Mouse (Mus musculus): ENCODE measurements around the gene Wfikkn2. TPM values are rescaled to one million over a fixed set of nuclear protein-coding genes. Genes with fewer than 3 reads are reported as not detected.

The Wfikkn2 gene
- polyA plus RNA-seq, 1 experiment from 2014 or later, result 13.5 TPM

DNA sequence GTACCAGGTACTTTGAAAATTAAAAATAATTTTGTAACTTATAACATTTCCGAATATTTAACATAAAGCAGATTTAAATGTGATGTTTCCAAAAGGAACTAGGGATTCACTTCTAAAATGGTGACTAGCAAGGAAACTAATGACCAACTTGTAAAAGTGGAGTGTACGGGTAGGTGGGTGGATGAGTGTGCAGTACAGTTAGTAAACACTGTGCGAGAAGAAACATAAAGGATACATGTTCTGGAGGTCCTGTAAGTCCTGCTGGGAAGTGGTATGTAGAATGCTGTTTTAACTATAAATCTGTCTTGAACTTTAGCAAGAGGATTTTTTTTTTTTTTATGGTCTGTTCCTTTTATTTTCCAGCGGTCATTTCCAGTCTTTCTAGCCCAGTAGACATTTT lies 32.8 kb downstream of the Wfikkn2 start:
- Histone ChIP-seq H3K36me3 (peaks cover 15% of the 10 kb centered on the region), H3K27ac (no peak overlapping the region), H3K4me3 (peak overlapping the region; percentile 89), H3K27me3 (no peaks in the 10 kb centered on the region), H3K4me2 (peak overlapping the region; percentile 57), H3K9me3 (no peaks in the 10 kb centered on the region), H3K4me1 (peaks cover 13% of the 10 kb centered on the region), H3K9ac (no peak overlapping the region)
- WGBS, result 49% methylated on average over 4 of the region's 4 CpGs
- ATAC-seq (ENCODE audit: insufficient number of reproducible peaks, low FRiP score, low TSS enrichment, low read depth), result no peak

DNA sequence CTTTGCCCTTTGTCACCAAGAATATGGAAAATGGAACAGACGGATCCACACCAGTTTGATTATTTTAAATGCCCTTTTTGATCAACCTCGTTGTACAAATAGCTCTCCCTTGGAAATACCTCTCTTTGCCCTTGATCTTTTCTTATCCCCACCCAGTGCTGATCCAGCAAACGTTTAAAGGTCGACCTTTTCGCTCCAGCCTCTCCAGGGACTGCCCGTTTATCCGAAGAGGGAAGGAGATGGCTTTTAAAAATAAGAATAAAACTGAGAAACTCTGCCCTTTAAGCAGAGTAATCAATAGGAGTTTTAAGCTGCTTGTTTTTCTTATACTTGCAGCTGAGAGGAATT lies 33.3 kb downstream of the Wfikkn2 start:
- Histone ChIP-seq H3K36me3 (peaks cover 15% of the 10 kb centered on the region), H3K4me1 (peaks cover 13% of the 10 kb centered on the region), H3K27ac (peak overlapping the region; percentile 78), H3K4me3 (peak overlapping the region; percentile 89), H3K27me3 (no peaks in the 10 kb centered on the region), H3K9ac (peak overlapping the region; percentile 97; the same call in 1 of the 2 replicates), H3K4me2 (peak overlapping the region; percentile 57), H3K9me3 (no peaks in the 10 kb centered on the region)
- no peak for ATAC-seq (ENCODE audit: insufficient number of reproducible peaks, low FRiP score, low TSS enrichment, low read depth)
- under 1% methylated on average over 7 of the region's 7 CpGs for WGBS

DNA sequence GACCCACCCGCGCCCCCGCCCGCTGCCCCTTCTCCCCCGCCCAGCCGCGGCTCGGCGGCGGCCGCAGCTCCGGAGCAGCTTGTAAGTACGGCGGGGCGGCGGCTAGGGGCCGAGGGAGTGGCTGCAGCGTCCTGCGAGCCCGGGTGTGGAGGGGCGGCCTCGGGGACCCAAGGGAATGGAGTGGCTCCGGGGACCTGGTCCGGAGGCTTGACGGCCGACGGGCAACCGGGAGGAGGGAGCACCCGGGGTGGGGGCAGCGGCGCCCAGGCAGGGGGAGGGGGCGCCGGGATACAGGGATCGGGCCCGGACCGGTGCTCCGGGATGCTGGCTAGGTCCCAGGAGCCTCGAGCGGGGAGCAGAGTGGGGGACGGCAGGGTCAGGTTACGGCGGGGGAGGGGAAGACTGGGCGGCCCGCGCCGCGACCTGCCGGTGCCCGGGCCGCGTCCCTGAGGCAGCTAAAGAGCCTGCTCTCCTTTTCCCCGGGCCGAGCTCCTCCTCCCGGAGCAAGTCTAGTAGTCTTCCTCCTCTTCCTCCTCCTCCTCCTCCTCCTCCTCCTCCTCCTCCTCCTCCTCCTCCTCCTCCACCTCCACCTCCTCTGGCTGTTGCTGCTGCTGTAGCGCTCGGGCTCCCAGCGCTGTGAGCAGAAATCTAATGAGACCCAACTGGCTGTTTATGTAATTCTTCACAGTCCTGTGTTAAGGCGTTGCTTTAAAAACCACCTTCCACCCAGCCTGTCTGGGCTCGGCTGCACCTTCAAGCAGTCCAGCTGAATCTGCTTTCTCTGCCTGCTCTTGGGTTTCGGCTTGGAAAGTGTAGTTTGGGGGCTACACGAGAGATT lies 33.9 kb downstream of the Wfikkn2 start:
- H3K9ac ChIP-seq, result peak overlapping the region; percentile 97
- H3K4me1 ChIP-seq, result peaks cover 13% of the 10 kb centered on the region
- peak overlapping the region; percentile 89 for H3K4me3 ChIP-seq
- peak overlapping the region; percentile 96 for H3K27ac ChIP-seq
- H3K9me3 ChIP-seq, result no peaks in the 10 kb centered on the region
- whole genome bisulfite sequencing, result 0% methylated on average over 47 of the region's 61 CpGs
- H3K36me3 ChIP-seq, result peaks cover 15% of the 10 kb centered on the region
- no peaks in the 10 kb centered on the region for H3K27me3 ChIP-seq
- peak overlapping the region; percentile 57 for H3K4me2 ChIP-seq
- peak; percentile 1; the same call in 1 of the 2 replicates for ATAC-seq (ENCODE audit: insufficient number of reproducible peaks, low FRiP score, low TSS enrichment, low read depth)

DNA sequence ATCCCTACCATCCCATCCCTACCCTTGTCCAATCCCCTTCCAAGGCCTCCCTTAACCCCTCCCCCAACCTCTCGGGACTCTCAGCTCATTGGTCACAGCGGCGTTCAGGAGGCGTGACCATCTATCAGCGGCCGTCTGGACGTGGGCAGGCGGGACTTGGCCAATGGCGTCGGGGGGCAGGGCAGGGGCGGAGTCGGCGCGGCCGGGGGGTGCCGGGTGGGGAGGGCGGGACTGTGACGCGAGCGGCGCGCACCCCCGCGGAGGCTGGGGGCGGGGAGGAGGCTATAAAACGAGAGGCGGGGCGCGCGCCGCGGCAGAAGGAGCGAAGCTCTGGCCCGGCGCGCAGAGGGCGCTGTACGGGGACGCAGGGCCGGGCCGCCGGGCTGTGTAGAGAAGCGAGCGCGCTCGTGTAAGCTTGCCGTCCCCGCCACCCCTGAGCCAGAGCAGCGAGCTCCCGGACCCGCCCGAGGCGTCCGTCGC lies 34.6 kb downstream of the Wfikkn2 start, which contains the start of gene Tob1:
TSS of gene Tob1 (plus strand) at position 331 of the 480 bp plus-strand sequence.
- peak; percentile 97 for ATAC-seq (ENCODE audit: insufficient number of reproducible peaks, low FRiP score, low TSS enrichment, low read depth)
- peaks cover 15% of the 10 kb centered on the region for H3K36me3 ChIP-seq
- H3K4me2 ChIP-seq, result peak within 1 kb of the TSS; percentile 88
- H3K4me3 ChIP-seq, result peak within 1 kb of the TSS; percentile 89
- H3K27ac ChIP-seq, result peak within 1 kb of the TSS; percentile 99
- H3K27me3 ChIP-seq, result no peaks in the 10 kb centered on the region
- H3K4me1 ChIP-seq, result peaks cover 13% of the 10 kb centered on the region
- peak within 1 kb of the TSS; percentile 97 for H3K9ac ChIP-seq
- H3K9me3 ChIP-seq, result no peaks in the 10 kb centered on the region
- under 1% methylated on average over 54 of the region's 55 CpGs for WGBS

DNA sequence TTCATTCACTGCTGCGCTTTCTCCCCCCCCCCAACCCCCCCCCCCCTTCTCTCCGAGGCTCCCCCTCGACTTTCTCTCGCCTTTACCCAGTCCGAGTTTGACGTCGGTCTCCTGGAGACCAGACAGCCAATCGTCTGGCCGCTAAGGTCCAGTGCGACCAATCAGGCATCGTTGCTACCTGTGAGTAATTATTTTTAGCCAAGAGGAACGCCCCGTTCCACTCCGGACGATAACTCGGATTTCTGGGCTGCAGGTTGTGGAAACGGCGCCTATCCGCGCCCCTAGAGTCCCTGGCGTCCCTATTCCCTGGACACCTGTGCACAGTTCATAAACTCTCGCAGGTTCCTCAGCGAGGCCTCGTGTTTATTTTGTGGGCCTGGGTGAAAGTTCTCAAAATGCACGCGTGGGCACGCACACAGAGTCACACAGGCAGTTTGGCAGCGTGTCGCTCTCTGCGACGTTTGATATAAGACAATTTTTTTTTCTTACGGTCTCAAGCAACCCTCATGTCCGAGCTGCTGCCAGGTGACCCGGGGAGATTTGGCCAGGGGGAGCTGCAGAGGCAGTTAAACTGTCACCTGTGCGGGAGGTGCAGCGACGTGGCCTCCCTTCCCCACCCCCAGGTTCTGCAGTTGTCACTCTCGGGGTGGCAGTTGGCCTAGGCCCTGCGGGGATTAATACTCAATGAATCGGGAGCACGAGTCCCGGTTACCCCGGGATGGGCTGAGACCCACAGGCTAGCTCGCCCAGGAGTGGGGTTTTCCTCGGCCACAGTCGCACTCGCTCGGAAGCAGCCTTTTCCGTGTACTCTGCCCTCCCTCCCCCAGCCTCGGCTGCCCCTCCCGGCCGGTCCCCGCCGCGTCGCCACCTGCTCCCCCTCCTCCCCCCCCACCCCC lies 35.4 kb downstream of the Wfikkn2 start:
- H3K4me3 ChIP-seq, result peak overlapping the region; percentile 50
- WGBS, result under 1% methylated on average over 44 of the region's 56 CpGs
- H3K9me3 ChIP-seq, result no peaks in the 10 kb centered on the region
- peak overlapping the region; percentile 37 for H3K9ac ChIP-seq
- peak overlapping the region; percentile 88 for H3K4me2 ChIP-seq
- H3K36me3 ChIP-seq, result peaks cover 12% of the 10 kb centered on the region
- ATAC-seq (ENCODE audit: insufficient number of reproducible peaks, low FRiP score, low TSS enrichment, low read depth), result peak; percentile 81
- peak overlapping the region; percentile 99 for H3K27ac ChIP-seq
- H3K4me1 ChIP-seq, result peaks cover 16% of the 10 kb centered on the region
- H3K27me3 ChIP-seq, result no peaks in the 10 kb centered on the region

DNA sequence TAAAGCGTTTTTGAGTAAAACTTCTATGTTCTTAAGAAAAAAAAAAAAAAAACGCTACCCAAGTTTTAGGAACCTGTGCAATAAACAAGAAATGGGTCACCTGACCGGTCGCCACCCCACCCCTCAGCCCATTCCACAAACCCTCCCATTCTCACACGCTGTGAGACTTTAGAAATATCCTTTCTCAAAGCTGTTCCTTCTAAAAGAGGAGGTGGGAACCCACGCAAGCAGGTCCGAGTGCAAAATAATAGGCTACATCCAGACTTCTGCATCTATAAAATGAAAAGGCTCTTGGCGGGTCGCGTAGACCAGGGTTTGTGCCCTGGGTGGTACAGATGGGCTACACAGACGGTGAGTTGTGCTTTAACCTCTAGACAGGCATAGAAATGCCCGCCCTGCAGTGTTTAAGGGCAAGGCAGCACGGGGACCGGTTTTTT lies 36.1 kb downstream of the Wfikkn2 start:
- Histone ChIP-seq H3K27me3 (no peaks in the 10 kb centered on the region), H3K27ac (peak overlapping the region; percentile 97), H3K36me3 (peaks cover 11% of the 10 kb centered on the region), H3K9me3 (no peaks in the 10 kb centered on the region), H3K9ac (peak overlapping the region; percentile 24; the same call in 1 of the 2 replicates), H3K4me3 (peak overlapping the region; percentile 50), H3K4me2 (peak overlapping the region; percentile 88), H3K4me1 (peaks cover 16% of the 10 kb centered on the region)
- ATAC-seq (ENCODE audit: insufficient number of reproducible peaks, low FRiP score, low TSS enrichment, low read depth), result no peak
- 1% methylated on average over 14 of the region's 14 CpGs for WGBS

DNA sequence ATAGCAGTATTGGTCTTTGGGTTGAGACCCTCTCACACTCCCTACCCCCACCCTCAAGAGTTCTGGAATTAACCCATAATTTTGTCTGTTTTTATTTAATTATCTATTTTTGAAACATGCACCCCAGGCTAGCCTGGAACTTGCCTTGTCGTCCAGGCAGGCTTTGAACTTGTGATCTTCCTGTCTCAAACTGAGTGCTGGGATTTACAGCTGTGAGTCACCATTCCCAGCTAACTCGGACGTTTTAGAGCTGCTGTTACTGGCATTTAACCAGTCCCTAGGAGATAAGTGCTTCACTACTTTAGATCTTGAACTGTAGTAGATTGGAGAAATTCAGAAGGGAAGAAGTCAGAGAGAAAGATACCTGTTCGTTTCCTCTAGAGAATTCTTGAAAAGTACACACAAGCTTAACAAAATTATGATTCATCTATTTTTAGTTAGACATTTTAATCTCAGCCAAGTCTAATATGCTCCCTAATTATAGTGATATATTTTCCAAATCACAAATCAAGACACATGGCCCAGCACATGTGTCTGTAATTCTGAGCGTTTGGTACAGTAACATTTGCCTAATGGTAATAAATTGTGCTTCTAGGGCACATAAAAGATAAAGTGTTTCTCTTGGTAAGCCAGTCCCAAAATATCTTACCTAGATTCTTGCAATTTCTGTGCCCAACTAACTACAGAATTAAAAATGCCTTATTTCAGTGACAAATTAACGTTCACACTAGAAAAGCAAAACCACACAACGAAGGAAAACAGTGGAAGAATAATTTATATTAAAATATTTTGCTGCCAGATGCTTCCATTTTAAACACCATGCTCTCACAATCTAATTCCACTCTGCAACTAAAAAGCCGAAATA lies 36.8 kb downstream of the Wfikkn2 start:
- Histone ChIP-seq H3K36me3 (peaks cover 6% of the 10 kb centered on the region), H3K4me1 (peaks cover 11% of the 10 kb centered on the region), H3K9me3 (no peaks in the 10 kb centered on the region), H3K27me3 (no peaks in the 10 kb centered on the region), H3K9ac (no peak overlapping the region), H3K4me2 (peak overlapping the region; percentile 88; the same call in 1 of the 2 replicates), H3K4me3 (no peak overlapping the region), H3K27ac (peak overlapping the region; percentile 97; the same call in 1 of the 2 replicates)
- no peak for ATAC-seq (ENCODE audit: insufficient number of reproducible peaks, low FRiP score, low TSS enrichment, low read depth)
- 30% methylated on average over 8 of the region's 8 CpGs for WGBS

DNA sequence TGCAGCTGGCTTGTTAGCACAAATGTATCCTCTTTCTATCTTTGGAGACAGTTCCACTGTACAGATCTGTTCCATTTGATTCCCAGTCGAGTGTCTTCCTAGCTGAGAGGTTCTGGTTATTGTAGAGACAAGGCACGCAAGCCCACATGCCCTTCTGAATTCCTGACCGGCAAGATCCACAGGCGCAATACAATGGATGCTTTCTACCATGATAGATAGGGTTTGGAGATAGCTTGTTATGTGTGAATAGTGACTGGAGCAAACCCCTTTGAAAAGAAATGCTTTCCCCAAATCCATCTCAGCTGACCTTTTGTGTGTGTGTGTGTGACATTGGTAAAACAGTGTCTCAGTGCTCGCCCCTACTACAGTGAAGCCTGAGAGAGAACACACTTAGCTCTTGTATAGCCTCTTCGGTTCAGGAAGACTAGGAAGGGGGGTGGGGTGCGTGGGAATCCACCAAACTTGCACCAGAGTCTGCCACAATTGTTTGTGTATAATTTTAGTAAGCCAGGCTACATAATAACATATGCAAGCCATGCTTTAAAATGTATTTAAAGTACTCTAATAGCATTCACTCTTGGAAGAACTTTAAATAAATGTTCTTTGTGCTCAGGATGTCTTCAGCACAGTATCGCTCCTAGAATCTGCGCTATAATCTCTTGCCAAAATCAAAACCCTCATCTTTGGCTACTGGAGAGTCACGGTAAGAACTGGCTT lies 39.2 kb downstream of the Wfikkn2 start:
- Histone ChIP-seq H3K27ac (no peak overlapping the region), H3K36me3 (no peaks in the 10 kb centered on the region), H3K9ac (no peak overlapping the region), H3K4me2 (no peak overlapping the region), H3K27me3 (no peaks in the 10 kb centered on the region), H3K9me3 (no peaks in the 10 kb centered on the region), H3K4me1 (0 out of 2 replicates have a peak, but pooled peaks cover 5% of the 10 kb centered on the region), H3K4me3 (no peak overlapping the region)
- ATAC-seq (ENCODE audit: insufficient number of reproducible peaks, low FRiP score, low TSS enrichment, low read depth), result no peak
- 78% methylated on average over 10 of the region's 10 CpGs for WGBS

DNA sequence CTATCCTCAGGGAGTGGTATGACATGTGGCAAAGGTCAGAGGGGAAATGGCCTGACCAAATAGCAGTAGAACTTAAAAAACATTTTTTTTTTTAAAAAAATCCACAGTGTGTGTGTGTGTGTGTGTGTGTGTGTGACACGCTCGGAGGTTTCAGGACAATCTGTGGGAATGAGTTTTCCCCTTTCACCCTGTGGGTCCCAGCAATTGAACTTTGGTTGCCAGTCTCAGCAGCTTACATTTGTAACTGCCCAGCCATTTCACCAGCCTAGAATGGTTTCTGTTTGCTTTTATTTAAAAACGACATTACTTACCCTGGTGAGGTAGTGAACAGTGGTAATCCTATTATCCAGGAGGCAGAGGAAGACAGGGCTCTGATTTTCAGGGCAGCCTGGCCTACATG lies 42.7 kb downstream of the Wfikkn2 start:
- Histone ChIP-seq H3K4me3 (no peak overlapping the region), H3K27ac (no peak overlapping the region), H3K9ac (no peak overlapping the region), H3K27me3 (no peaks in the 10 kb centered on the region), H3K4me2 (no peak overlapping the region), H3K36me3 (no peaks in the 10 kb centered on the region), H3K9me3 (no peaks in the 10 kb centered on the region), H3K4me1 (0 out of 2 replicates have a peak, but pooled peaks cover 3% of the 10 kb centered on the region)
- WGBS, result 78% methylated on average over 3 of the region's 3 CpGs
- ATAC-seq (ENCODE audit: insufficient number of reproducible peaks, low FRiP score, low TSS enrichment, low read depth), result no peak

DNA sequence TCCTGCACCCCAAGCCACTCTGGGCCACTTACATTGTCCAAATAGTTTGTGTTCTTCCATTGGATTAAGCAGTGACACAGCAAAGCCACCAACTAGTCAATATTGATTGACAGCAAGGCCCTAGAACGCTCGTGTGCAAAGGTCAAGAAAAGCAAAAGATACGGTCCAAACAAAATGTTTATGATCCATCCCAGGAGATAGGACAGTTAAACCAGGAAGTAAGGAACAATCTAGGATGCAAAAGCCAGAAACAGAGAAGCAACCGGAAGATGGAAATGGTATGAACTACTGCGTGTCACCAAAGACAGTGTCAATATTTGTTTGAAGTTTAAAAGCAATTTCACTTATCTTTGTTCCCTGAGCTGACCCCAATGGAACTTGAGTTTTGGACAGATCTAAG lies 43.7 kb downstream of the Wfikkn2 start:
- 90% methylated on average over 5 of the region's 5 CpGs for WGBS
- Histone ChIP-seq H3K27ac (no peak overlapping the region), H3K36me3 (no peaks in the 10 kb centered on the region), H3K4me3 (no peak overlapping the region), H3K9ac (no peak overlapping the region), H3K9me3 (no peaks in the 10 kb centered on the region), H3K4me2 (no peak overlapping the region), H3K27me3 (no peaks in the 10 kb centered on the region), H3K4me1 (0 out of 2 replicates have a peak, but pooled peaks cover 3% of the 10 kb centered on the region)
- no peak for ATAC-seq (ENCODE audit: insufficient number of reproducible peaks, low FRiP score, low TSS enrichment, low read depth)

All from limb, embryonic 15.5 days (tissue).